Mouse (Mus musculus): ENCODE data around the gene Cwc15. TPM values are rescaled to one million over a fixed set of nuclear protein-coding genes. Genes with fewer than 3 reads are reported as not detected.

Cwc15 gene
- polyA plus RNA-seq, 2 experiments = 39.1 to 63.2 TPM

- Histone ChIP-seq H3K9me3 (ENCODE audit: control insufficient read depth, low read length) (no peaks in the 10 kb centered on the region), H3K4me1 (replicated peaks; ENCODE audit: control insufficient read depth in 2 of 2, insufficient read depth in 2 of 2, low read length in 1 of 2) (no peaks in the 10 kb centered on the region), H3K4me3 (ENCODE audit: insufficient read depth in 1 of 2, low read depth in 2 of 2, low read length in 2 of 2) (no peak overlapping the region), H3K9ac (replicated peaks) (no peak overlapping the region), H3K4me2 (ENCODE audit: low read depth) (no peak overlapping the region), H3K36me3 (replicated peaks; ENCODE audit: control insufficient read depth, insufficient read depth, low read depth) (no peaks in the 10 kb centered on the region), H3K27ac (no peak overlapping the region), H3K27me3 (ENCODE audit: control insufficient read depth, insufficient read depth, low read length) (no peaks in the 10 kb centered on the region)
- TF ChIP-seq CTCF (IDR thresholded peaks at IDR 0.05; ENCODE audit: low read depth) = no peak
- TF ChIP-seq EP300 (IDR thresholded peaks at IDR 0.05; ENCODE audit: low read depth) = no peak
- 68% methylated on average over 10 of the region's 10 CpGs for WGBS (ENCODE audit: insufficient replicate concordance)
- no peak for DNase-seq (ENCODE audit: low read depth in 3 of 3, low spot score in 3 of 3)
- ATAC-seq (ENCODE audit: insufficient read depth) = no peak
Observed at GRCm38 (mm10) chr9:14558332-14558731, 57.9 kb downstream of the Cwc15 start.

- Histone ChIP-seq H3K4me2 (ENCODE audit: low read depth) (no peak overlapping the region), H3K27me3 (ENCODE audit: control insufficient read depth, insufficient read depth, low read length) (no peaks in the 10 kb centered on the region), H3K36me3 (replicated peaks; ENCODE audit: control insufficient read depth, insufficient read depth, low read depth) (no peaks in the 10 kb centered on the region), H3K9me3 (ENCODE audit: control insufficient read depth, low read length) (no peaks in the 10 kb centered on the region), H3K9ac (replicated peaks) (no peak overlapping the region), H3K4me1 (replicated peaks; ENCODE audit: control insufficient read depth in 2 of 2, insufficient read depth in 2 of 2, low read length in 1 of 2) (no peaks in the 10 kb centered on the region), H3K27ac (no peak overlapping the region), H3K4me3 (ENCODE audit: insufficient read depth in 1 of 2, low read depth in 2 of 2, low read length in 2 of 2) (no peak overlapping the region)
- TF ChIP-seq EP300 (IDR thresholded peaks at IDR 0.05; ENCODE audit: low read depth) (no peak), CTCF (IDR thresholded peaks at IDR 0.05; ENCODE audit: low read depth) (no peak)
- 18% methylated on average over 10 of the region's 10 CpGs for WGBS (ENCODE audit: insufficient replicate concordance)
- DNase-seq (ENCODE audit: low read depth in 3 of 3, low spot score in 3 of 3) (no peak), ATAC-seq (ENCODE audit: insufficient read depth) (no peak)
Observed at GRCm38 (mm10) chr9:14559430-14559829, 59.0 kb downstream of the Cwc15 start.

- Histone ChIP-seq H3K27ac (no peak overlapping the region), H3K4me1 (replicated peaks; ENCODE audit: control insufficient read depth in 2 of 2, insufficient read depth in 2 of 2, low read length in 1 of 2) (no peaks in the 10 kb centered on the region), H3K27me3 (ENCODE audit: control insufficient read depth, insufficient read depth, low read length) (no peaks in the 10 kb centered on the region), H3K36me3 (replicated peaks; ENCODE audit: control insufficient read depth, insufficient read depth, low read depth) (no peaks in the 10 kb centered on the region), H3K4me2 (ENCODE audit: low read depth) (no peak overlapping the region), H3K9me3 (ENCODE audit: control insufficient read depth, low read length) (no peaks in the 10 kb centered on the region), H3K4me3 (ENCODE audit: insufficient read depth in 1 of 2, low read depth in 2 of 2, low read length in 2 of 2) (no peak overlapping the region), H3K9ac (replicated peaks) (no peak overlapping the region)
- ATAC-seq (ENCODE audit: insufficient read depth) (no peak), DNase-seq (ENCODE audit: low read depth in 3 of 3, low spot score in 3 of 3) (no peak)
- 66% methylated on average over 9 of the region's 9 CpGs for WGBS (ENCODE audit: insufficient replicate concordance)
- TF ChIP-seq CTCF (IDR thresholded peaks at IDR 0.05; ENCODE audit: low read depth) (no peak), EP300 (IDR thresholded peaks at IDR 0.05; ENCODE audit: low read depth) (no peak)
Observed at GRCm38 (mm10) chr9:14559996-14560395, 59.6 kb downstream of the Cwc15 start.

Other genes starting within 250 kb of the Cwc15 start
- gene Sesn3, start 225.6 kb upstream of the Cwc15 start, polyA plus RNA-seq (2012; rRNA removed) = 0.83 and 1.1 TPM in 2 replicates
- gene Sesn3, start 225.6 kb upstream of the Cwc15 start, polyA plus RNA-seq (2014; fragmentation: Nextera tagmentation; extraction: Ambion mirVana) = 1.4 and 1.8 TPM in 2 replicates
- gene Endod1, start 119.1 kb upstream of the Cwc15 start, polyA plus RNA-seq (2012; rRNA removed) = 18.8 and 22.3 TPM in 2 replicates
- 41.8 and 42.3 TPM in 2 replicates for gene Endod1, start 119.1 kb upstream of the Cwc15 start, polyA plus RNA-seq (2014; fragmentation: Nextera tagmentation; extraction: Ambion mirVana)
- 0.02 and 0.04 TPM in 2 replicates for gene Kdm4d, start 135 bp upstream of the Cwc15 start, polyA plus RNA-seq (2012; rRNA removed)
- 0.05 TPM in 1 of 2 replicates, not detected in the other for gene Kdm4d, start 135 bp upstream of the Cwc15 start, polyA plus RNA-seq (2014; fragmentation: Nextera tagmentation; extraction: Ambion mirVana)
- 1.9 and 2.0 TPM in 2 replicates for gene Amotl1, start 144.4 kb downstream of the Cwc15 start, polyA plus RNA-seq (2012; rRNA removed)
- 1.7 and 1.8 TPM in 2 replicates for gene Amotl1, start 144.4 kb downstream of the Cwc15 start, polyA plus RNA-seq (2014; fragmentation: Nextera tagmentation; extraction: Ambion mirVana)
- gene Piwil4, start 240.1 kb downstream of the Cwc15 start, polyA plus RNA-seq (2012; rRNA removed) = 0.04 and 0.08 TPM in 2 replicates
- 0.13 TPM in 1 of 2 replicates, not detected in the other for gene Piwil4, start 240.1 kb downstream of the Cwc15 start, polyA plus RNA-seq (2014; fragmentation: Nextera tagmentation; extraction: Ambion mirVana)

Measured in liver, embryonic 14.5 days (tissue).